Mouse (Mus musculus) ES-E14 (cell line): ENCODE data around the gene Adcy7.

Experiments
- CHD2 ChIP-seq: IDR thresholded peaks from 2 replicates; pipeline ENCODE4 v1.6.1; 2014; ENCODE audit warnings: mild to moderate bottlenecking, low read depth, low read length, inconsistent platforms
- HCFC1 ChIP-seq: IDR thresholded peaks from 2 replicates; pipeline ENCODE4 v1.6.1; 2012; ENCODE audit warnings: low read length, inconsistent platforms, borderline replicate concordance; ENCODE audit not compliant: insufficient read depth
- MAFK ChIP-seq: IDR thresholded peaks from 2 replicates; pipeline ENCODE4 v1.6.1; 2014; ENCODE audit warnings: mild to moderate bottlenecking, low read depth, low read length, inconsistent platforms; ENCODE audit not compliant: insufficient read depth
- ZC3H11A ChIP-seq: IDR thresholded peaks from 2 replicates; pipeline ENCODE4 v1.6.1; 2012; ENCODE audit warnings: low read depth, mild to moderate bottlenecking, inconsistent platforms, low read length, borderline replicate concordance

GRCm38 (mm10) chr8:88290326-88291304 lies 18.4 kb downstream of the Adcy7 start:
- TF ChIP-seq HCFC1 (no peak), CHD2 (no peak), MAFK (no peak), ZC3H11A (no peak)
